Mouse (Mus musculus) c-Kit-positive CD71-negative TER-119-negative erythroid progenitor cells, embryonic 14.5 days (primary cell): Measurements from ENCODE around the gene Gpat2.

Experiments used
- DNase-seq: peaks from one replicate; pipeline ENCODE4 v3.0.0-alpha.2; 2013; ENCODE audit warnings: low read depth

Gpat2 gene

GRCm38 (mm10) chr2:127424977-127425376, at the start of gene Gpat2:
Gpat2 (plus strand) TSS chr2:127425199.
- DNase-seq, result no peak

GRCm38 (mm10) chr2:127375759-127376341, 49.1 kb upstream of the Gpat2 start:
- DNase-seq, result no peak

GRCm38 (mm10) chr2:127376423-127377051, 48.5 kb upstream of the Gpat2 start:
- no peak for DNase-seq

GRCm38 (mm10) chr2:127377942-127378610, 46.9 kb upstream of the Gpat2 start:
- no peak for DNase-seq

- DNase-seq, result no peak
These were observed 46.4 kb upstream of the Gpat2 start for GRCm38 (mm10) chr2:127378611-127378990.

- no peak for DNase-seq
These were observed 45.7 kb upstream of the Gpat2 start for GRCm38 (mm10) chr2:127379250-127379649.

- no peak for DNase-seq
These were observed 41.1 kb upstream of the Gpat2 start for GRCm38 (mm10) chr2:127383881-127384280.

GRCm38 (mm10) chr2:127387521-127387920, 37.5 kb upstream of the Gpat2 start:
- DNase-seq, result no peak

- no peak for DNase-seq
These were observed 34.6 kb upstream of the Gpat2 start for GRCm38 (mm10) chr2:127390352-127390751.

- DNase-seq, result no peak
These were observed 34.2 kb upstream of the Gpat2 start for GRCm38 (mm10) chr2:127390846-127391245.

GRCm38 (mm10) chr2:127391323-127391722, 33.7 kb upstream of the Gpat2 start:
- DNase-seq, result no peak

- no peak for DNase-seq
These were observed 30.3 kb upstream of the Gpat2 start for GRCm38 (mm10) chr2:127394606-127395161.

- no peak for DNase-seq
These were observed 26.3 kb upstream of the Gpat2 start for GRCm38 (mm10) chr2:127398738-127399137.

- DNase-seq, result no peak
These were observed 13.9 kb upstream of the Gpat2 start for GRCm38 (mm10) chr2:127411126-127411525.

GRCm38 (mm10) chr2:127415806-127416205, 9.2 kb upstream of the Gpat2 start:
- DNase-seq, result no peak

GRCm38 (mm10) chr2:127416706-127417105, 8.3 kb upstream of the Gpat2 start:
- DNase-seq, result no peak

GRCm38 (mm10) chr2:127418266-127418970, 6.6 kb upstream of the Gpat2 start:
- DNase-seq, result no peak

- no peak for DNase-seq
These were observed 5.2 kb downstream of the Gpat2 start for GRCm38 (mm10) chr2:127430238-127430637.

- no peak for DNase-seq
These were observed 8.7 kb downstream of the Gpat2 start for GRCm38 (mm10) chr2:127433487-127434295.

GRCm38 (mm10) chr2:127435135-127435534, 10.1 kb downstream of the Gpat2 start:
- no peak for DNase-seq

- no peak for DNase-seq
These were observed 10.6 kb downstream of the Gpat2 start for GRCm38 (mm10) chr2:127435554-127435953.

GRCm38 (mm10) chr2:127437697-127438096, 12.7 kb downstream of the Gpat2 start:
- no peak for DNase-seq
